Mouse (Mus musculus): Measurements from ENCODE around the gene Srcap.
"Not testable (repeated sequence)": the region's sequence is repeated elsewhere in the genome, so short reads cannot be mapped to it uniquely, and the experiment has no call there.

Gene Srcap

DNA sequence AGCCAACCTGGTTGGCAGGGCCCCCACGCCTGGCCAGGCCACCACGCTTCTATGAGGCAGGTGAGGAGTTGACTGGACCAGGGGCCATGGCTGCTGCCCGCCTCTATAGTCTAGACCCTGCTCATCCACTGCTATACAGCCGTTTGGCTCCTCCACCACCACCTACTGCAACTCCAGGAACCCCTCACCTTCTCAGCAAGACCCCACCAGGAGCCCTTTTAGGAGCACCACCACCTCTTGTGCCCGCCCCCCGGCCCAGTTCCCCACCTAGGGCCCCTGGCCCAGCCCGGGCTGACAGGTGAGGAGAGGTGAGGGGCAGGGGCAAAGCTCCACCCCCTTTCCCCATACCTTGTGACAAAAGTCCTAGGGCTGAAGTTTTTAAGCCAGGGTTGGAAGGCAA is 21.8 kb upstream of the Srcap start:
- no peak for DNase-seq (ENCODE audit: low read depth, low spot score)

GRCm38 (mm10) chr7:127491846-127492245 is 19.9 kb upstream of the Srcap start:
- DNase-seq (ENCODE audit: low read depth, low spot score) = no peak

DNA sequence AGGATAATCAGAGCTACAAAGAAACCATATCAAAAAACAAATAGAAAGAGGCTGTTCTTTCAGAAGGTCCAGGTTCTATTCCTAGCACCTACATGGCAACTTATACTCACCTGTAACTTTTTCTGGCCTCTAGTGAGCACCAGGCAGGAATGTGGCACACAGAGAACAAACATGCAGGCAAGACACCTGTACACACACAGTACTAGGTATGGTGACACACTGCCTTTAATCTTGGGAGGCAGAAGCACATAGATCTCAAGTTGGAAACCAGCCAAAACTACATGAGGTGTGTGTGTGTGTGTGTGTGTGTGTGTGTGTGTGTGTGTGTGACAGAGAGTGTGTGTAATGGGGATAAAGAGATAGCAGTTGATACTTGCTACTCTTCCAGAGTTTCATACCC is 17.1 kb upstream of the Srcap start:
- no peak for DNase-seq (ENCODE audit: low read depth, low spot score)

GRCm38 (mm10) chr7:127497382-127497781 is 14.4 kb upstream of the Srcap start:
- no peak for DNase-seq (ENCODE audit: low read depth, low spot score)

DNA sequence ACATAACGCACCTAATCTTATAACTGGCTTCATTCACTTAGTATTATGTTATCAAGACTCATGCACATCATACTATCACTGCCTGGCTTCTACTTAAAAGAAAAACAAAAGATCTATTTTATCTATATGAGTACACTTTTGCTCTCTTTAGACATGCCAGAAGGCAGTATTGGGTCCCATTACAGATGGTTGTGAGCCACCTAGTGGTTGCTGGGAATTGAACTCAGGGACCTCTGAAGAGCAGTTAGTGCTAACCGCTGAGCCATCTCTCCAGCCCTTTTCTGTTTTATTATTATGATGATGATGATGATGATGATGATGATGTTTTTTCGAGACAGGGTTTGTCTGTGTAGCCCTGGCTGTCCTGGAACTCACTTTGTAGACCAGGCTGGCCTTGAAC is 13.4 kb upstream of the Srcap start:
- peak; percentile 27 for DNase-seq (ENCODE audit: low read depth, low spot score)

- DNase-seq (ENCODE audit: low read depth, low spot score) = no peak
These were observed 3.5 kb upstream of the Srcap start for GRCm38 (mm10) chr7:127508291-127508690.

DNA sequence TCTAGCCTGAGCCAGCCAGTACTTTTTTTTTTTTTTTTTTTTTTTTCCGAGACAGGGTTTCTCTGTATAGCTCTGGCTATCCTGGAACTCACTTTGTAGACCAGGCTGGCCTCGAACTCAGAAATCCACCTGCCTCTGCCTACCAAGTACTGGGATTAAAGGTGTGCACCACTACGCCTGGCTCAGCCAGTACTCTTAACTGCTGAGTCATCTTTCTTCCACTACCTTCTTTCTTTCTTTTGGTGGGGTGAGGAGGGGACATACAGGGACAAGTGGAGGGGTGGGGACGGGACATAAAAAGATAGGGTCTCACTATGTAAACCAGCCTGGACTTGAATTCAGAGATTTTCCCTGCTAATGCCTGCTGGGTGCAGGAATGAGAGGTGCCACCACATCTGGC is 2.0 kb upstream of the Srcap start:
- DNase-seq (ENCODE audit: low read depth, low spot score) = not testable (repeated sequence)

DNA sequence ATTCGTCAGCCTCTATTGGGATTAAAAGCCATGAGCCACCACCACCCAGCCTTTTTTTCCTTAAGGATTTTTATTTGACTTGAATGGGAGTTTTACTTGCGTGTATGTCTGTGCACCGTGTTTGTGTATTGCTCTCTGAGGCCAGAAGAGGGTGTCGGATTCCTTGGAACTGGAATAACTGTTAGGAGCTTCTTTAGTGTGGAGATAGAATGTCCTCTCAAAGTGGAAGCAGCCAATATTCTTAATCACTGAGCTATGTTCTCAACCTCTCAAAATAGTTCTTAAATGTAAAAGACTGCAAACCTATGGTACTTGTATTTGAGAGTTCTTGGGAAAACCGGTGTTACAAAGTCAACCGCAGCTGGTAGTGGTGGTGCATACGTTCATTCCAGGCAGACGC is 542 bp upstream of the Srcap start:
- peak; percentile 6 for DNase-seq (ENCODE audit: low read depth, low spot score)

DNA sequence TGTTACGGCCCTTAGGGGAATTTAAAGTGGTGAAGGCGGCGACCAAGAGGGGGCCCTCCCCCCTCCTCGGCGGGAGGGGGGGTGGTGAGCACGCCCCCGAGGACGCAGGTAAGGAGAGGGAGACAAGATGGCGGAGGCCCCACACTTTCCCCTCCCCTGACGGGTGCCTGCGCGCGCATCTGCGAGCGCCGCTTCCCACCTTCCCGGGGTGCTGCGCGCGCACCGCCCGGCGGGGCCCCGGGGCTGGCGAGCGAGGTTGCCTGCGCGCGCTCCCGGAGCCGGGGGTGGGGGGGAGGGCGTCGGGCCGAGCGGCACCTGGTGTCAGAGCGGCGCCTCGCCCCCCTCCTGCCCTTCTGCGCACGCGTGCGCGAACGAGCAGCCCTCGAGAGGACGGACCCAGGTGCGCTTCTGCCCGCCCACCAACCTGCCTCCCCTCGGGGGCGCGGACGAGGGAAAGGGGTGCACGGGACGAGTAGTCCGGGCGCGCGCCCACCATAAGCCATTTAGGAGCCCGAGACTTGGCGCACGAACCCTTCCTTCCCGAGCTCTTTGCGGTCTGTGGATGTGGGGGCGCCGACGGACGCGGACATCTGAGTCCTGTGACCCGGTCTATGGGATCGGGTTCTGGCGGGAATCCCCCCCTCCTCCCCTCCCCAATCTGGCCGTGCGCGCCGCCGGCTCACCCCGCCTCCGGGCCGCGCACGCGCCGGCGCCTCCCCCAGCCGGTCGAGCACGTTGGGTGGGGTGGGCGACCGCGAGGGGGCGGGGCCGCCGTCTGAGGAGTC is 640 bp downstream of the Srcap start:
- peak; percentile 94 for DNase-seq (ENCODE audit: low read depth, low spot score)

DNA sequence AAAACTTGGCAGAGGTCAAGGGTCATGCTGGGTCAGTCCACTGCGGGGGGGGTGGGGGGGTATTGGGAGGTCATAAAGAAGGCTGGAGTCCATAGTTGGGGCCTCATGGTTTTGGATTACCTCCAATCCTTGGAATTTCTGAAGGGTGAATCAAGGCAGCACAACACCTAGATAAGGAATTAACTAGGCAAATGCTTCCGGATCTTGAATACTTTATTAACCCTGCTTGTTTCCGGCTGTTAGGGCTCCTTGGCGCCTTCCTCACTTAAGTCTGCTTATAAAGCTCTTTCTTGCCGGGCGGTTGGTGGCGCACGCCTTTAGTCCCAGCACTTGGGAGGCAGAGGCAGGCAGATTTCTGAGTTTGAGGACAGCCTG is 1.2 kb downstream of the Srcap start:
- no peak for DNase-seq (ENCODE audit: low read depth, low spot score)

- no peak for DNase-seq (ENCODE audit: low read depth, low spot score)
These were observed 2.0 kb downstream of the Srcap start for GRCm38 (mm10) chr7:127513781-127514180.

- DNase-seq (ENCODE audit: low read depth, low spot score) = no peak
These were observed 4.1 kb downstream of the Srcap start for GRCm38 (mm10) chr7:127515846-127516245.

- no peak for DNase-seq (ENCODE audit: low read depth, low spot score)
These were observed 4.6 kb downstream of the Srcap start for GRCm38 (mm10) chr7:127516344-127516743.

GRCm38 (mm10) chr7:127519284-127519683 is 7.5 kb downstream of the Srcap start, which contains the start of gene Gm42715:
Gene Gm42715 (plus strand): TSS chr7:127519584.
- DNase-seq (ENCODE audit: low read depth, low spot score) = no peak

DNA sequence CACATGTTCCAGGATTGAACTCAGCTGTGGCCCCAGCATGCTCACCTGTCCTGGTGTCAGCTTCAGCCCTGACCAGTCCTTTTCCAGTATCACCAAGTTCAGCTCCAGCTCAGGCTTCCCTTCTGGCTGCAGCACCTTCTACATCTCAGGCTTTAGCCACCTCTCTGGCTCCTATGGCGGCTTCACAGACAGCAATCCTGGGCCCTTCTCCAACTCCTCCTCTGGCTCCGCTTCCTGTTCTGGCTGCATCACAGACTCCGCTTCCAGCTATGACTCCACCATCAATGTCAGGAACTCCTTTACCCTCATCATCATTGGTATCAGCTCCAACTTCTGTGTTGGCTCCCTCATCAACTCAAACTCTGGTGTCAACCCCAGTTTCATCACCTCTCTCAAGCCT is 29.9 kb downstream of the Srcap start:
- DNase-seq (ENCODE audit: low read depth, low spot score) = no peak

DNA sequence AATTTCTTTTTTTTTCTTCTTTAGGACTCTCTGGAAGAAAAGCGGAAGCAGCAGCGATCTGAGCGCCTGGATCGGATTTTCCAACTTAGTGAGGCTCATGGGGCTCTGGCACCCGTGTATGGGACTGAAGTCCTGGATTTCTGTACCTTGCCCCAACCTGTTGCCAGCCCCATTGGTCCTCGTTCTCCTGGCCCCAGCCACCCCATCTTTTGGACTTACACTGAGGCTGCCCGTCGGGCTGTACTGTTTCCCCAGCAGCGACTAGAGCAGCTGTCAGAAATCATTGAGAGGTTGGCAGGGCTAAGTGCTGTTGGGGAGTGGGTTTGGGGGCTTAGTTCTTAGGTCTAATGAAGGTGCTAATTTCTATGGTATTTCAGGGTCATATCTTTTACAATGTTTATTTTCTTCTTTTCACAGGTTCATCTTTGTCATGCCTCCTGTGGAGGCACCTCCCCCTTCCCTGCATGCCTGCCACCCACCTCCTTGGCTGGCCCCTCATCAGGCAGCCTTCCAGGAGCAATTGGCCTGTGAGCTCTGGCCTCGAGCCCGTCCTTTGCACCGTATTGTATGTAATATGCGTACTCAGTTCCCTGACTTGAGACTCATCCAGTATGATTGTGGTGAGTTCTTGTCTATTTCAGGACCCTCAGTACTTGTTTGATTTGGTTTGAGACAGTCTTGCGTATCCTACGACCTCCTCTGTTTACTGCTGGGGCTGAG is 37.5 kb downstream of the Srcap start:
- DNase-seq (ENCODE audit: low read depth, low spot score) = no peak

DNA sequence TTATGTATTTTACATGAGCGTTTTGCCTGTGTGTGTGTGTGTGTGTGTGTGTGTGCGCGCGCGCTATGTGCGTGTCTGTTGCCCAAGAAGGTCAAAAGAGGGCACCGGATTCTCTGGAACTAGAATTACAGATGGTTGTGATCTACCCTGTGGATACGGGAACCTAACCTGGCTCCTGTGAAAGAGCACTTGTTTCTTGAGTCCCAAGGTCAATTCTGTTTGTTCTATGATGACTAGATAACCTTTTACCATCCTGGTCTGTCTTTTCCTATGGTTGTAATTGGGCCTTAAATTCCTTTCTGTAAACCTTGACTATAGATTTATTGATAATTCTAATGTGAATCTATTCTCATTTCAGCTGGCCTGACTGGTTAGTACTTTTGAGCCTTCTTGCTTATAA is 39.8 kb downstream of the Srcap start:
- DNase-seq (ENCODE audit: low read depth, low spot score) = no peak

DNA sequence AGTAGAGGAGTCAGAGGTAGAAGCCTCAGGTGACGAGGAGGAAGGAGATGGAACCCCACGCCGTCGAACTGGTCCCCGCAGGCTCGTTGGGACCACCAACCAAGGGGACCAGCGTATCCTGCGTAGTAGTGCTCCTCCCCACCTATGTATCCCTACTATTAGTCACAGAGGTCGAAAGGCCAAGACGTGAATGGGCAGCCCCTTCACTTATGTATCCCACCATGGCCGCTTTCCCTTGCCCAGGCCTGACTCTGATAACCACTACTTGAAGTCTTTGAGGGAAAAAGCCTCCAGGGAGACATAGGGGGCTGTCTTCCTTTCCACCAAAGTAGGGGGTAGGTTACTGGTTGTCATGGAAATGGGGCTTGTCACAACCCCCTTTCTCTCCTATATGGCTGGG is 48.8 kb downstream of the Srcap start:
- no peak for DNase-seq (ENCODE audit: low read depth, low spot score)

GRCm38 (mm10) chr7:127561340-127561858 is 49.6 kb downstream of the Srcap start, which contains the start of gene Tmem265:
Gene Tmem265 (plus strand): TSS chr7:127561390.
- no peak for DNase-seq (ENCODE audit: low read depth, low spot score)

DNA sequence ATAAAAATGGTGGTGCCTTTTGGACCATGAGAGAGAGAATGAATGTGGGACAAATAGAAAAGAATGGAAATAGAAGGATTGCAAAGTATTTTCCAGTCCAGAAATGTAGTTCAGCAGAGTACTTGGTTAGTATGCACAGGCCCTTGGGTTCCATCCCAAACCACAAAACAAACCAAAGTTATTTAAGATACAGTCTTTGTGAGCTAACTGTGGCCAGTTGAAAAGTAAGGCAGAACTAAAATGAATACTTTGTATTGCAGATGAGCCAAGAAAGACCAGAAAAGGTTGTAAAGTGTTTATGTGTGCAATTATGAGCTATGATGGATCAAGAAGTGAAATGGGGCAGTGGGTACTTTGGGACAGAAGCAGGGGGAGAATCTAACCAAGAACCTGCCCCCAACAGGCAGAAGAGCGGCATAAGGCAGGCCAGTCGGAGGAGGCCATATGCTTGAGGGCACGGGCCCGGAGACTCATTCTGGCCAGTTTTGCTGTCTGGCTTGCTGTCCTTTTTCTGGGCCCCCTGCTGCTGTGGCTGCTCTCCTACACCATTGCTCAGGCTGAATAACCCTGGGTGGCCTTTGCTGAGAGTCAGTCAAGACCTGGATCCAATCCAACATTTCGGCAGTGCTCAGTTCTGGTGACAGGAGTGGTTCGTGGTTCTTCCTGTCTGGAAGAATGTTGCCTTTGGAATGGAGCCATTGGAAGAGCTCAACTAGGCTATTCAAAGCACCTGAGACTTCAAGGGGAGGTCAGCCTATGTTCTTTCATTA is 52.8 kb downstream of the Srcap start:
- no peak for DNase-seq (ENCODE audit: low read depth, low spot score)

- DNase-seq (ENCODE audit: low read depth, low spot score) = peak; percentile 98
These were observed 61.2 kb downstream of the Srcap start, which contains the start of gene Phkg2 for GRCm38 (mm10) chr7:127572895-127573471. Gene Phkg2 (plus strand): TSS chr7:127573340.
